Mouse (Mus musculus) midbrain, embryonic 16.5 days (tissue): ENCODE data around the gene Il34. TPM values are rescaled to one million over a fixed set of nuclear protein-coding genes. Genes with fewer than 3 reads are reported as not detected.

Source experiments
- ATAC-seq: fragments of 200-750 bp; cut with Nextera tagmentation; 2 replicates; pipeline ENCODE4 v1.8.0; 2017; ENCODE audit warnings: moderate TSS enrichment
- H3K27ac ChIP-seq: fragments of 300-500 bp; sonication (generic); 2 replicates; pipeline ENCODE4 v1.5.1; 2014; ENCODE audit warnings: mild to moderate bottlenecking, low read length, mixed read lengths
- H3K27me3 ChIP-seq: fragments of 300-500 bp; sonication (generic); 2 replicates; pipeline ENCODE4 v1.6.1; 2014; ENCODE audit warnings: low read depth, low read length, mixed read lengths; ENCODE audit not compliant: control insufficient read depth, insufficient read depth
- H3K36me3 ChIP-seq: fragments of 300-500 bp; sonication (generic); 2 replicates; pipeline ENCODE4 v1.6.1; 2014; ENCODE audit warnings: mild to moderate bottlenecking, low read length, moderate library complexity, mixed read lengths; ENCODE audit not compliant: control insufficient read depth, insufficient read depth
- H3K4me1 ChIP-seq: fragments of 300-500 bp; sonication (generic); 2 replicates; pipeline ENCODE4 v1.6.1; 2014; ENCODE audit warnings: mild to moderate bottlenecking, low read length, mixed read lengths; ENCODE audit not compliant: control insufficient read depth, insufficient read depth
- H3K4me2 ChIP-seq: fragments of 300-500 bp; sonication (generic); 2 replicates; pipeline ENCODE4 v1.6.1; 2014; ENCODE audit warnings: mild to moderate bottlenecking, low read length, mixed read lengths
- H3K4me3 ChIP-seq: fragments of 300-500 bp; sonication (generic); 2 replicates; pipeline ENCODE4 v1.5.1; 2014; ENCODE audit warnings: low read depth, mild to moderate bottlenecking, low read length, moderate library complexity, mixed read lengths
- H3K9ac ChIP-seq: fragments of 300-500 bp; sonication (generic); 2 replicates; pipeline ENCODE4 v1.6.1; 2014; ENCODE audit warnings: low read depth, low read length, mixed read lengths
- H3K9me3 ChIP-seq: fragments of 300-500 bp; sonication (generic); replicated peaks from 2 replicates; pipeline ENCODE4 v1.6.1; 2014; ENCODE audit warnings: mild to moderate bottlenecking, low read length, mixed read lengths; ENCODE audit not compliant: control insufficient read depth, poor library complexity, severe bottlenecking
- WGBS: fragments of 180-500 bp; shearing (Covaris S2); extraction: QIAGEN DNeasy Blood & Tissue Kit; methylation state at CpG from one replicate; pipeline ENCODE4 v1.1.7; 2014; 5-methylcytosine and 5-hydroxymethylcytosine counted together
- polyA plus RNA-seq: library from polyadenylated mRNA; unstranded; fragments of >200 nt; fragmentation: Nextera tagmentation; extraction: Ambion mirVana; gene quantifications from 2 replicates; pipeline ENCODE4 v1.2.1, GENCODE M21; 2015

Il34 gene
- polyA plus RNA-seq, 1 experiment from 2014 or later: 7.7 TPM

- Histone ChIP-seq H3K27ac (no peak overlapping the region), H3K36me3 (peaks cover 46% of the 10 kb centered on the region), H3K4me2 (no peak overlapping the region), H3K9ac (no peak overlapping the region), H3K4me1 (peaks cover 18% of the 10 kb centered on the region), H3K9me3 (no peaks in the 10 kb centered on the region), H3K4me3 (no peak overlapping the region), H3K27me3 (no peaks in the 10 kb centered on the region)
- ATAC-seq: no peak
- 96% methylated on average over 3 of the region's 3 CpGs for WGBS
Observed at GRCm38 (mm10) chr8:110842012-110842574, 36.4 kb upstream of the Il34 start.

GRCm38 (mm10) chr8:110831956-110832355, 26.2 kb upstream of the Il34 start:
- no peaks in the 10 kb centered on the region for H3K9me3 ChIP-seq
- WGBS: 88% methylated on average over 3 of the region's 3 CpGs

GRCm38 (mm10) chr8:110828511-110828910, 22.8 kb upstream of the Il34 start:
- no peak overlapping the region for H3K27ac ChIP-seq
- no peaks in the 10 kb centered on the region for H3K27me3 ChIP-seq
- ATAC-seq: no peak
- H3K9ac ChIP-seq: no peak overlapping the region
- no peak overlapping the region for H3K4me2 ChIP-seq
- peaks cover 46% of the 10 kb centered on the region for H3K36me3 ChIP-seq
- WGBS: 92% methylated on average over 3 of the region's 3 CpGs
- H3K4me1 ChIP-seq: no peaks in the 10 kb centered on the region
- no peaks in the 10 kb centered on the region for H3K9me3 ChIP-seq
- no peak overlapping the region for H3K4me3 ChIP-seq

More at GRCm38 (mm10) chr8:110831956-110832355, 26.2 kb upstream of the Il34 start:
- no peak for ATAC-seq
- no peaks in the 10 kb centered on the region for H3K4me1 ChIP-seq
- H3K27ac ChIP-seq: no peak overlapping the region
- H3K9ac ChIP-seq: no peak overlapping the region
- H3K27me3 ChIP-seq: no peaks in the 10 kb centered on the region
- no peak overlapping the region for H3K4me3 ChIP-seq
- peaks cover 47% of the 10 kb centered on the region for H3K36me3 ChIP-seq
- H3K4me2 ChIP-seq: no peak overlapping the region

GRCm38 (mm10) chr8:110824861-110825260, 19.1 kb upstream of the Il34 start:
- no peak overlapping the region for H3K4me3 ChIP-seq
- H3K4me1 ChIP-seq: no peaks in the 10 kb centered on the region
- no peak for ATAC-seq
- H3K27ac ChIP-seq: no peak overlapping the region
- H3K9ac ChIP-seq: no peak overlapping the region
- no peaks in the 10 kb centered on the region for H3K27me3 ChIP-seq
- 94% methylated on average over 1 of the region's 1 CpGs for WGBS
- H3K36me3 ChIP-seq: peaks cover 55% of the 10 kb centered on the region
- no peaks in the 10 kb centered on the region for H3K9me3 ChIP-seq
- no peak overlapping the region for H3K4me2 ChIP-seq

- Histone ChIP-seq H3K36me3 (peaks cover 65% of the 10 kb centered on the region), H3K27me3 (no peaks in the 10 kb centered on the region), H3K9me3 (no peaks in the 10 kb centered on the region), H3K27ac (no peak overlapping the region), H3K4me3 (no peak overlapping the region), H3K4me2 (no peak overlapping the region), H3K9ac (no peak overlapping the region), H3K4me1 (no peaks in the 10 kb centered on the region)
- WGBS: 88% methylated on average over 3 of the region's 3 CpGs
- ATAC-seq: no peak
Observed at GRCm38 (mm10) chr8:110821960-110822359, 16.2 kb upstream of the Il34 start.

GRCm38 (mm10) chr8:110820257-110820656, 14.5 kb upstream of the Il34 start:
- 95% methylated on average over 2 of the region's 2 CpGs for WGBS

GRCm38 (mm10) chr8:110818593-110818992, 12.9 kb upstream of the Il34 start:
- Histone ChIP-seq H3K27ac (no peak overlapping the region), H3K9ac (no peak overlapping the region), H3K4me1 (no peaks in the 10 kb centered on the region), H3K27me3 (no peaks in the 10 kb centered on the region), H3K9me3 (no peaks in the 10 kb centered on the region), H3K36me3 (peaks cover 69% of the 10 kb centered on the region), H3K4me2 (no peak overlapping the region), H3K4me3 (no peak overlapping the region)
- WGBS: 93% methylated on average over 3 of the region's 3 CpGs
- ATAC-seq: no peak

More at GRCm38 (mm10) chr8:110820257-110820656, 14.5 kb upstream of the Il34 start:
- no peaks in the 10 kb centered on the region for H3K27me3 ChIP-seq
- no peak for ATAC-seq
- no peak overlapping the region for H3K4me3 ChIP-seq
- H3K27ac ChIP-seq: no peak overlapping the region
- peaks cover 69% of the 10 kb centered on the region for H3K36me3 ChIP-seq
- H3K9ac ChIP-seq: no peak overlapping the region
- no peak overlapping the region for H3K4me2 ChIP-seq
- no peaks in the 10 kb centered on the region for H3K4me1 ChIP-seq
- H3K9me3 ChIP-seq: no peaks in the 10 kb centered on the region

GRCm38 (mm10) chr8:110816990-110817389, 11.3 kb upstream of the Il34 start:
- 97% methylated on average over 1 of the region's 1 CpGs for WGBS

GRCm38 (mm10) chr8:110815308-110815707, 9.6 kb upstream of the Il34 start:
- no peak overlapping the region for H3K4me3 ChIP-seq
- no peaks in the 10 kb centered on the region for H3K27me3 ChIP-seq
- no peak for ATAC-seq
- peaks cover 72% of the 10 kb centered on the region for H3K36me3 ChIP-seq
- no peak overlapping the region for H3K9ac ChIP-seq
- no peak overlapping the region for H3K4me2 ChIP-seq
- no peak overlapping the region for H3K27ac ChIP-seq
- no peaks in the 10 kb centered on the region for H3K4me1 ChIP-seq
- no peaks in the 10 kb centered on the region for H3K9me3 ChIP-seq
- 81% methylated on average over 3 of the region's 3 CpGs for WGBS

More at GRCm38 (mm10) chr8:110816990-110817389, 11.3 kb upstream of the Il34 start:
- no peaks in the 10 kb centered on the region for H3K4me1 ChIP-seq
- no peaks in the 10 kb centered on the region for H3K9me3 ChIP-seq
- no peak overlapping the region for H3K27ac ChIP-seq
- no peak overlapping the region for H3K4me3 ChIP-seq
- H3K9ac ChIP-seq: no peak overlapping the region
- H3K4me2 ChIP-seq: no peak overlapping the region
- no peaks in the 10 kb centered on the region for H3K27me3 ChIP-seq
- no peak for ATAC-seq
- H3K36me3 ChIP-seq: peaks cover 76% of the 10 kb centered on the region
